Mouse (Mus musculus) effector memory CD4-positive, alpha-beta T cell, adult 7 months (primary cell): ENCODE data around the gene Cers6. TPM values are rescaled to one million over a fixed set of nuclear protein-coding genes. Genes with fewer than 3 reads are reported as not detected.

Experiments used
- polyA plus RNA-seq: library from polyadenylated mRNA; unstranded; fragments of 100-300 nt; shearing (Covaris generic); gene quantifications from one replicate; pipeline ENCODE4 v1.2.1, GENCODE M21; 2017

The Cers6 gene
- 6.3 TPM for polyA plus RNA-seq

GRCm38 (mm10) chr2:68860904-68861685 lies at the start of gene Cers6:
Gene Cers6, plus strand, starts transcription at chr2:68861441.

GRCm38 (mm10) chr2:69135661-69136576 lies 274.7 kb downstream of the Cers6 start, which contains the start of gene Nostrin:
Gene Nostrin, plus strand, starts transcription at chr2:69135800.

Other genes with a start within 250 kb of the Cers6 start
- not detected for gene 4932414N04Rik, start 205.0 kb upstream of the Cers6 start, polyA plus RNA-seq